Mouse (Mus musculus) layer of hippocampus, adult 2 months (tissue): ENCODE results near the gene Btnl4. TPM values are rescaled to one million over a fixed set of nuclear protein-coding genes. Genes with fewer than 3 reads are reported as not detected.
"Not testable (repeated sequence)": the region's sequence is repeated elsewhere in the genome, so short reads cannot be mapped to it uniquely, and the experiment has no call there.

Experiments
- DNase-seq, 2 experiments: peaks; one replicate each; pipeline ENCODE4 v3.0.0; 2022; ENCODE audit warnings: low spot score in 2 of 2
- H3K27ac ChIP-seq: fragments of 200-600 bp; 2 replicates; pipeline ENCODE4 v1.8.1; 2022
- H3K4me3 ChIP-seq: fragments of 200-600 bp; 2 replicates; pipeline ENCODE4 v1.8.1; 2022; ENCODE audit warnings: mild to moderate bottlenecking
- CTCF ChIP-seq: fragments of 200-600 bp; conservative IDR thresholded peaks from 2 replicates; pipeline ENCODE4 v1.8.1; 2022; ENCODE audit warnings: antibody characterized with exemption, mild to moderate bottlenecking, moderate library complexity
- total RNA-seq, 2 experiments: library from RNA; stranded (reverse); gene quantifications; 2 replicates each; pipeline ENCODE4 v1.2.3; 2021

Btnl4 gene
- total RNA-seq, 2 experiments from 2014 or later = not detected

GRCm38 (mm10) chr17:34475060-34475459, 2.1 kb downstream of the Btnl4 start:
- no peak for TF ChIP-seq CTCF
- no peak for DNase-seq
- H3K27ac ChIP-seq = no peak overlapping the region
- H3K4me3 ChIP-seq = no peak overlapping the region

- no peak for TF ChIP-seq CTCF
- H3K27ac ChIP-seq = no peak overlapping the region
- no peak overlapping the region for H3K4me3 ChIP-seq
- no peak for DNase-seq
Measured at GRCm38 (mm10) chr17:34470491-34470890, 6.6 kb downstream of the Btnl4 start.

GRCm38 (mm10) chr17:34465906-34466305, 11.2 kb downstream of the Btnl4 start:
- H3K4me3 ChIP-seq, H3K27ac ChIP-seq, DNase-seq: not testable (repeated sequence)

GRCm38 (mm10) chr17:34459255-34459654, 17.9 kb downstream of the Btnl4 start:
- no peak for DNase-seq
- Histone ChIP-seq H3K4me3 (no peak overlapping the region), H3K27ac (no peak overlapping the region)
- no peak for TF ChIP-seq CTCF

GRCm38 (mm10) chr17:34457668-34458067, 19.4 kb downstream of the Btnl4 start:
- H3K27ac ChIP-seq = no peak overlapping the region
- DNase-seq = no peak
- no peak for TF ChIP-seq CTCF
- no peak overlapping the region for H3K4me3 ChIP-seq

GRCm38 (mm10) chr17:34448473-34449041, 28.6 kb downstream of the Btnl4 start:
- Histone ChIP-seq H3K27ac (no peak overlapping the region), H3K4me3 (no peak overlapping the region)
- DNase-seq = no peak
- no peak for TF ChIP-seq CTCF

GRCm38 (mm10) chr17:34441990-34442389, 35.1 kb downstream of the Btnl4 start:
- no peak overlapping the region for H3K4me3 ChIP-seq
- no peak overlapping the region for H3K27ac ChIP-seq
- no peak for DNase-seq
- TF ChIP-seq CTCF = no peak

GRCm38 (mm10) chr17:34439795-34440194, 37.3 kb downstream of the Btnl4 start:
- Histone ChIP-seq H3K27ac (no peak overlapping the region), H3K4me3 (no peak overlapping the region)
- TF ChIP-seq CTCF = peak; percentile 87
- no peak for DNase-seq

- no peak overlapping the region for H3K4me3 ChIP-seq
- H3K27ac ChIP-seq = no peak overlapping the region
- no peak for DNase-seq
- no peak for TF ChIP-seq CTCF
Measured at GRCm38 (mm10) chr17:34438588-34438987, 38.5 kb downstream of the Btnl4 start.

GRCm38 (mm10) chr17:34437606-34438005, 39.5 kb downstream of the Btnl4 start:
- TF ChIP-seq CTCF = no peak
- Histone ChIP-seq H3K4me3 (no peak overlapping the region), H3K27ac (no peak overlapping the region)
- no peak for DNase-seq

- H3K27ac ChIP-seq = no peak overlapping the region
- no peak for TF ChIP-seq CTCF
- no peak for DNase-seq
- no peak overlapping the region for H3K4me3 ChIP-seq
Measured at GRCm38 (mm10) chr17:34437120-34437519, 40.0 kb downstream of the Btnl4 start.

- Histone ChIP-seq H3K27ac (no peak overlapping the region), H3K4me3 (no peak overlapping the region)
- TF ChIP-seq CTCF = no peak
- DNase-seq = peak in 1 of 2 experiments; percentile 11
Measured at GRCm38 (mm10) chr17:34427597-34427996, 49.5 kb downstream of the Btnl4 start.

- Histone ChIP-seq H3K4me3 (no peak overlapping the region), H3K27ac (no peak overlapping the region)
- peak; percentile 14; the same call in 1 of the 2 replicates for TF ChIP-seq CTCF
- no peak for DNase-seq
Measured at GRCm38 (mm10) chr17:34420014-34420413, 57.1 kb downstream of the Btnl4 start.

Other genes with a start within 250 kb of the Btnl4 start
- gene H2-Ob, start 238.4 kb downstream of the Btnl4 start, total RNA-seq = under 1 TPM in 1 of 2 experiments, not detected in 1; 0.17 TPM
- 1 to 10 TPM; 1.7 to 1.8 TPM for gene H2-Ab1, start 219.6 kb downstream of the Btnl4 start, total RNA-seq
- 1 to 10 TPM in 1 of 2 experiments, under 1 TPM in 1; 0.66 to 1.2 TPM for gene H2-Aa, start 189.5 kb downstream of the Btnl4 start, total RNA-seq
- 1 to 10 TPM; 1.0 to 1.3 TPM for gene H2-Eb1, start 171.5 kb downstream of the Btnl4 start, total RNA-seq
- gene H2-Eb2, start 151.7 kb downstream of the Btnl4 start, total RNA-seq = not detected
- under 1 TPM; 0.51 to 0.76 TPM for gene Btnl2, start 122.5 kb downstream of the Btnl4 start, total RNA-seq
- not detected for gene Btnl1, start 100.2 kb downstream of the Btnl4 start, total RNA-seq
- 1 to 10 TPM; 4.1 to 7.2 TPM for gene BC051142, start 78.5 kb downstream of the Btnl4 start, total RNA-seq
- not detected for gene Btnl6, start 40.0 kb upstream of the Btnl4 start, total RNA-seq
- gene Notch4, start 87.0 kb upstream of the Btnl4 start, total RNA-seq = 10 to 100 TPM; 11.0 to 15.9 TPM
- 1 to 10 TPM; 2.4 to 2.5 TPM for gene Gpsm3, start 112.5 kb upstream of the Btnl4 start, total RNA-seq
- 10 to 100 TPM; 66.9 to 69.5 TPM for gene Pbx2, start 113.9 kb upstream of the Btnl4 start, total RNA-seq
- under 1 TPM; 0.79 to 0.83 TPM for gene Ager, start 120.5 kb upstream of the Btnl4 start, total RNA-seq
- 10 to 100 TPM; 72.1 to 80.3 TPM for gene Rnf5, start 126.4 kb upstream of the Btnl4 start, total RNA-seq
- gene Agpat1, start 126.9 kb upstream of the Btnl4 start, total RNA-seq = 100 to 1,000 TPM; 153 to 160 TPM
- gene Egfl8, start 138.7 kb upstream of the Btnl4 start, total RNA-seq = 1 to 10 TPM; 1.7 to 2.4 TPM
- gene Ppt2, start 151.2 kb upstream of the Btnl4 start, total RNA-seq = 10 to 100 TPM; 46.8 to 55.8 TPM
- gene Prrt1, start 152.2 kb upstream of the Btnl4 start, total RNA-seq = 100 to 1,000 TPM; 276 to 305 TPM
- gene Fkbpl, start 167.4 kb upstream of the Btnl4 start, total RNA-seq = 10 to 100 TPM; 16.2 to 18.8 TPM
- gene Atf6b, start 169.8 kb upstream of the Btnl4 start, total RNA-seq = 10 to 100 TPM; 92.0 to 93.2 TPM
- gene Tnxb, start 193.2 kb upstream of the Btnl4 start, total RNA-seq = 10 to 100 TPM; 10.9 to 11.0 TPM